Mouse (Mus musculus) heart, embryonic 15.5 days (tissue): ENCODE data around the gene Arrdc2. TPM values are rescaled to one million over a fixed set of nuclear protein-coding genes. Genes with fewer than 3 reads are reported as not detected.
"Not testable (repeated sequence)": the region's sequence is repeated elsewhere in the genome, so short reads cannot be mapped to it uniquely, and the experiment has no call there.

ENCODE experiments used
- ATAC-seq: fragments of 200-750 bp; cut with Nextera tagmentation; replicated peaks from 2 replicates; pipeline ENCODE4 v1.8.0; 2017; ENCODE audit warnings: low read depth, moderate TSS enrichment; ENCODE audit not compliant: insufficient number of reproducible peaks, insufficient read depth, low FRiP score
- H3K27ac ChIP-seq: fragments of 300-500 bp; sonication (generic); 2 replicates; pipeline ENCODE4 v1.5.1; 2015; ENCODE audit warnings: mild to moderate bottlenecking, inconsistent platforms
- H3K27me3 ChIP-seq: fragments of 300-500 bp; sonication (generic); 2 replicates; pipeline ENCODE4 v1.6.1; 2015; ENCODE audit warnings: inconsistent platforms
- H3K36me3 ChIP-seq: fragments of 300-500 bp; sonication (generic); 2 replicates; pipeline ENCODE4 v1.6.1; 2015; ENCODE audit warnings: mild to moderate bottlenecking, inconsistent platforms
- H3K4me1 ChIP-seq: fragments of 300-500 bp; sonication (generic); replicated peaks from 2 replicates; pipeline ENCODE4 v1.6.1; 2015; ENCODE audit warnings: inconsistent platforms
- H3K4me2 ChIP-seq: fragments of 300-500 bp; sonication (generic); 2 replicates; pipeline ENCODE4 v1.6.1; 2015; ENCODE audit warnings: inconsistent platforms, mild to moderate bottlenecking, moderate library complexity
- H3K4me3 ChIP-seq: fragments of 300-500 bp; sonication (generic); 2 replicates; pipeline ENCODE4 v1.5.1; 2015; ENCODE audit warnings: mild to moderate bottlenecking, inconsistent platforms
- H3K9ac ChIP-seq: fragments of 300-500 bp; sonication (generic); 2 replicates; pipeline ENCODE4 v1.6.1; 2015; ENCODE audit warnings: mild to moderate bottlenecking, inconsistent platforms
- H3K9me3 ChIP-seq: fragments of 300-500 bp; sonication (generic); replicated peaks from 2 replicates; pipeline ENCODE4 v1.6.1; 2016; ENCODE audit warnings: inconsistent platforms
- WGBS: fragments of 180-500 bp; shearing (Covaris S2); methylation state at CpG from one replicate; pipeline ENCODE4 v1.1.7; 2015; ENCODE audit warnings: mixed read lengths; 5-methylcytosine and 5-hydroxymethylcytosine counted together
- polyA plus RNA-seq: library from polyadenylated mRNA; unstranded; fragments of >200 nt; fragmentation: Nextera tagmentation; extraction: Ambion mirVana; gene quantifications from 2 replicates; pipeline ENCODE4 v1.2.1, GENCODE M21; 2015

The Arrdc2 gene
- polyA plus RNA-seq, 1 experiment from 2014 or later, result 2.8 TPM

GRCm38 (mm10) chr8:70836666-70837065 lies 2.9 kb downstream of the Arrdc2 start:
- no peak for ATAC-seq
- no peak overlapping the region for H3K27ac ChIP-seq
- no peaks in the 10 kb centered on the region for H3K36me3 ChIP-seq
- no peaks in the 10 kb centered on the region for H3K9me3 ChIP-seq
- 88% methylated on average over 12 of the region's 12 CpGs for WGBS
- no peak overlapping the region for H3K9ac ChIP-seq
- H3K27me3 ChIP-seq, result no peaks in the 10 kb centered on the region
- H3K4me3 ChIP-seq, result no peak overlapping the region
- H3K4me1 ChIP-seq, result peaks cover 27% of the 10 kb centered on the region
- no peak overlapping the region for H3K4me2 ChIP-seq

GRCm38 (mm10) chr8:70834071-70834470 lies 5.4 kb downstream of the Arrdc2 start:
- H3K27ac ChIP-seq, result peak overlapping the region; percentile 58; the same call in 1 of the 2 replicates
- H3K27me3 ChIP-seq, result no peaks in the 10 kb centered on the region
- no peak for ATAC-seq
- no peaks in the 10 kb centered on the region for H3K36me3 ChIP-seq
- WGBS, result 89% methylated on average over 3 of the region's 3 CpGs
- peaks cover 20% of the 10 kb centered on the region for H3K4me1 ChIP-seq
- no peak overlapping the region; the same call in 1 of the 2 replicates for H3K9ac ChIP-seq
- H3K4me3 ChIP-seq, result no peak overlapping the region
- 0 out of 2 replicates have a peak overlapping the region, but pooled peaks have one; percentile 24 for H3K4me2 ChIP-seq
- no peaks in the 10 kb centered on the region for H3K9me3 ChIP-seq

- no peaks in the 10 kb centered on the region for H3K27me3 ChIP-seq
- H3K27ac ChIP-seq, result peak overlapping the region; percentile 58
- H3K36me3 ChIP-seq, result no peaks in the 10 kb centered on the region
- peaks cover 16% of the 10 kb centered on the region for H3K4me1 ChIP-seq
- peak; percentile 72 for ATAC-seq
- H3K9ac ChIP-seq, result peak overlapping the region; percentile 16; the same call in 1 of the 2 replicates
- H3K4me3 ChIP-seq, result no peak overlapping the region
- peak overlapping the region; percentile 24; the same call in 1 of the 2 replicates for H3K4me2 ChIP-seq
- no peaks in the 10 kb centered on the region for H3K9me3 ChIP-seq
- WGBS, result 20% methylated on average over 15 of the region's 15 CpGs
Observed at GRCm38 (mm10) chr8:70833520-70833919, 6.0 kb downstream of the Arrdc2 start.

GRCm38 (mm10) chr8:70833018-70833482 lies 6.5 kb downstream of the Arrdc2 start:
- Histone ChIP-seq H3K4me1 (peaks cover 14% of the 10 kb centered on the region), H3K9me3 (no peaks in the 10 kb centered on the region), H3K9ac (no peak overlapping the region), H3K27me3 (no peaks in the 10 kb centered on the region), H3K27ac (peak overlapping the region; percentile 58), H3K4me3 (no peak overlapping the region), H3K36me3 (no peaks in the 10 kb centered on the region), H3K4me2 (peak overlapping the region; percentile 24; the same call in 1 of the 2 replicates)
- WGBS, result 50% methylated on average over 9 of the region's 9 CpGs
- ATAC-seq, result no peak

- Histone ChIP-seq H3K27me3 (no peaks in the 10 kb centered on the region), H3K9me3 (no peaks in the 10 kb centered on the region), H3K36me3 (no peaks in the 10 kb centered on the region), H3K4me2 (no peak overlapping the region), H3K4me3 (no peak overlapping the region), H3K9ac (no peak overlapping the region), H3K4me1 (peaks cover 14% of the 10 kb centered on the region), H3K27ac (no peak overlapping the region)
- WGBS, result 63% methylated on average over 11 of the region's 11 CpGs
- no peak for ATAC-seq
Observed at GRCm38 (mm10) chr8:70832371-70832770, 7.1 kb downstream of the Arrdc2 start.

GRCm38 (mm10) chr8:70831517-70831916 lies 8.0 kb downstream of the Arrdc2 start:
- Histone ChIP-seq H3K36me3 (no peaks in the 10 kb centered on the region), H3K9ac (no peak overlapping the region), H3K27ac (no peak overlapping the region), H3K4me2 (no peak overlapping the region), H3K27me3 (no peaks in the 10 kb centered on the region), H3K4me1 (peaks cover 14% of the 10 kb centered on the region), H3K4me3 (no peak overlapping the region), H3K9me3 (no peaks in the 10 kb centered on the region)
- 85% methylated on average over 8 of the region's 8 CpGs for WGBS
- no peak for ATAC-seq

GRCm38 (mm10) chr8:70827796-70828195 lies 11.7 kb downstream of the Arrdc2 start:
- no peak for ATAC-seq
- Histone ChIP-seq H3K4me2 (no peak overlapping the region), H3K27ac (no peak overlapping the region), H3K9me3 (no peaks in the 10 kb centered on the region), H3K9ac (no peak overlapping the region), H3K27me3 (peaks cover 4% of the 10 kb centered on the region; the same call in 1 of the 2 replicates), H3K4me3 (no peak overlapping the region), H3K36me3 (no peaks in the 10 kb centered on the region), H3K4me1 (peaks cover 1% of the 10 kb centered on the region)
- 84% methylated on average over 1 of the region's 1 CpGs for WGBS

GRCm38 (mm10) chr8:70827010-70827409 lies 12.5 kb downstream of the Arrdc2 start:
- Histone ChIP-seq H3K4me2 (no peak overlapping the region), H3K27ac (no peak overlapping the region), H3K27me3 (peaks cover 4% of the 10 kb centered on the region; the same call in 1 of the 2 replicates), H3K9ac (no peak overlapping the region), H3K4me1 (no peaks in the 10 kb centered on the region), H3K9me3 (no peaks in the 10 kb centered on the region), H3K36me3 (no peaks in the 10 kb centered on the region), H3K4me3 (no peak overlapping the region)
- 95% methylated on average over 2 of the region's 2 CpGs for WGBS
- ATAC-seq, result no peak

- 76% methylated on average over 8 of the region's 8 CpGs for WGBS
- no peaks in the 10 kb centered on the region for H3K9me3 ChIP-seq
Observed at GRCm38 (mm10) chr8:70825816-70826215, 13.7 kb downstream of the Arrdc2 start.

GRCm38 (mm10) chr8:70823802-70824201 lies 15.7 kb downstream of the Arrdc2 start:
- no peak overlapping the region for H3K4me3 ChIP-seq
- ATAC-seq, result no peak
- 78% methylated on average over 7 of the region's 7 CpGs for WGBS

More at GRCm38 (mm10) chr8:70825816-70826215, 13.7 kb downstream of the Arrdc2 start:
- Histone ChIP-seq H3K27me3 (peaks cover 7% of the 10 kb centered on the region), H3K4me3 (no peak overlapping the region), H3K27ac (no peak overlapping the region), H3K4me1 (0 out of 2 replicates have a peak, but pooled peaks cover 3% of the 10 kb centered on the region), H3K4me2 (no peak overlapping the region), H3K9ac (no peak overlapping the region), H3K36me3 (no peaks in the 10 kb centered on the region)
- no peak for ATAC-seq

GRCm38 (mm10) chr8:70822594-70822993 lies 16.9 kb downstream of the Arrdc2 start:
- H3K27ac ChIP-seq, H3K9ac ChIP-seq, H3K36me3 ChIP-seq, H3K4me2 ChIP-seq, H3K4me3 ChIP-seq, H3K4me1 ChIP-seq, ATAC-seq: not testable (repeated sequence)
- 87% methylated on average over 3 of the region's 3 CpGs for WGBS
- H3K27me3 ChIP-seq, result peaks cover 29% of the 10 kb centered on the region
- peaks cover 11% of the 10 kb centered on the region for H3K9me3 ChIP-seq

More at GRCm38 (mm10) chr8:70823802-70824201, 15.7 kb downstream of the Arrdc2 start:
- peaks cover 25% of the 10 kb centered on the region for H3K27me3 ChIP-seq
- H3K4me2 ChIP-seq, result no peak overlapping the region
- peaks cover 5% of the 10 kb centered on the region for H3K9me3 ChIP-seq
- H3K27ac ChIP-seq, result no peak overlapping the region
- no peaks in the 10 kb centered on the region for H3K36me3 ChIP-seq
- H3K4me1 ChIP-seq, result 0 out of 2 replicates have a peak, but pooled peaks cover 10% of the 10 kb centered on the region
- no peak overlapping the region for H3K9ac ChIP-seq

- H3K27ac ChIP-seq, result no peak overlapping the region
- no peak for ATAC-seq
- H3K4me2 ChIP-seq, result no peak overlapping the region
- H3K4me3 ChIP-seq, result no peak overlapping the region
- H3K9ac ChIP-seq, result no peak overlapping the region
- H3K9me3 ChIP-seq, result peaks cover 11% of the 10 kb centered on the region
- peaks cover 10% of the 10 kb centered on the region; the same call in 1 of the 2 replicates for H3K4me1 ChIP-seq
- H3K27me3 ChIP-seq, result peaks cover 32% of the 10 kb centered on the region
- no peaks in the 10 kb centered on the region for H3K36me3 ChIP-seq
- 34% methylated on average over 11 of the region's 11 CpGs for WGBS
Observed at GRCm38 (mm10) chr8:70821992-70822391, 17.5 kb downstream of the Arrdc2 start.
